Mouse (Mus musculus): ENCODE measurements around the gene Etv6. TPM values are rescaled to one million over a fixed set of nuclear protein-coding genes. Genes with fewer than 3 reads are reported as not detected.

Gene Etv6
- polyA plus RNA-seq, 1 experiment from 2014 or later, result 3.4 TPM

DNA sequence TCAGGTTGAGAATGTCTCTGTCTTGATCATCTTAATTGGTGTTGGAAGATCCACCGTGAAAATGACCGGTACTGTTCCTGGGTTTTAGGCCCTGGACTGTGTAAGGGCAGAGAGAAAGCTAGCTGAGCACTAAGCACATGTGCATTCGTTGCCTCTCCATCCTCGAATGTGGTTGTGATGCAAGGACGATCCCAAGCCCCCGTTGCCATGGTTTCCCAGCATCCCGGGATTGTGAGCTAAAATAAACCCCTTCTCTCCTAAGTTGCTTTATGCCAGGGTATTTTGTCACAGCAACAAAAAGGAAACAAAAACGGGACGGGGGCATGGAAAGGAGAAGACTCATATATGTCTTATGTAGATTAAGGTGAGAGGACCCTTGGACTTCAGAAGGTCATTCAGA, 24.5 kb downstream of the Etv6 start:
- Histone ChIP-seq H3K27ac (ENCODE audit: low read length) (no peak overlapping the region), H3K4me1 (ENCODE audit: control insufficient read depth, insufficient read depth, low read length) (peaks cover 5% of the 10 kb centered on the region; the same call in 1 of the 2 replicates), H3K9ac (ENCODE audit: low read depth, low read length) (no peak overlapping the region), H3K36me3 (ENCODE audit: control insufficient read depth, insufficient read depth, low read length) (no peaks in the 10 kb centered on the region), H3K9me3 (replicated peaks; ENCODE audit: control insufficient read depth, low read length, poor library complexity, severe bottlenecking) (no peaks in the 10 kb centered on the region), H3K4me2 (ENCODE audit: low read length) (no peak overlapping the region), H3K4me3 (ENCODE audit: low read depth, low read length) (no peak overlapping the region), H3K27me3 (ENCODE audit: control insufficient read depth, insufficient read depth, low read depth, low read length) (no peaks in the 10 kb centered on the region)
- WGBS, result 61% methylated on average over 9 of the region's 9 CpGs
- ATAC-seq, result no peak

DNA sequence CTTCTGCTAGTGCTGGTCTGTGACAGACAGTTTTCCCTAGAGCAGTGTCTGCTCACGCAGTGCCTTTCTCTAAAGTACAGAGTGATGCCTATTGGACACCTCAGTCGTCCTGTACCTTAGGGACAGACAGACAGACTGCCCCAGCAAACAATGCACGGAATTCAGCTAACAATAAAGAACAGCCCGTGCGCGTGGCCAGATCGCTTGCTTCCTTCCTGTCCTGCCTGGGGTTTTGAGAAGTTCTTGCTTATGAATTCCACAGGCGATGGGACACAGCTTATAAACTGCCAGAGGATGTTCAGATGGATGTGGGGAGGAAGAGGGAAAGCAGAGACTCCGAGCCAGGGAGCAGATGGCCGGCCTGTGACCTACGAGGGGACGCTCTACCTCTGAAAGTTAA, 25.3 kb downstream of the Etv6 start:
- Histone ChIP-seq H3K4me2 (ENCODE audit: low read length) (no peak overlapping the region), H3K27ac (ENCODE audit: low read length) (no peak overlapping the region), H3K4me1 (ENCODE audit: control insufficient read depth, insufficient read depth, low read length) (peaks cover 5% of the 10 kb centered on the region; the same call in 1 of the 2 replicates), H3K36me3 (ENCODE audit: control insufficient read depth, insufficient read depth, low read length) (no peaks in the 10 kb centered on the region), H3K9me3 (replicated peaks; ENCODE audit: control insufficient read depth, low read length, poor library complexity, severe bottlenecking) (no peaks in the 10 kb centered on the region), H3K4me3 (ENCODE audit: low read depth, low read length) (no peak overlapping the region), H3K27me3 (ENCODE audit: control insufficient read depth, insufficient read depth, low read depth, low read length) (no peaks in the 10 kb centered on the region), H3K9ac (ENCODE audit: low read depth, low read length) (no peak overlapping the region)
- no peak for ATAC-seq
- WGBS, result 80% methylated on average over 12 of the region's 12 CpGs

DNA sequence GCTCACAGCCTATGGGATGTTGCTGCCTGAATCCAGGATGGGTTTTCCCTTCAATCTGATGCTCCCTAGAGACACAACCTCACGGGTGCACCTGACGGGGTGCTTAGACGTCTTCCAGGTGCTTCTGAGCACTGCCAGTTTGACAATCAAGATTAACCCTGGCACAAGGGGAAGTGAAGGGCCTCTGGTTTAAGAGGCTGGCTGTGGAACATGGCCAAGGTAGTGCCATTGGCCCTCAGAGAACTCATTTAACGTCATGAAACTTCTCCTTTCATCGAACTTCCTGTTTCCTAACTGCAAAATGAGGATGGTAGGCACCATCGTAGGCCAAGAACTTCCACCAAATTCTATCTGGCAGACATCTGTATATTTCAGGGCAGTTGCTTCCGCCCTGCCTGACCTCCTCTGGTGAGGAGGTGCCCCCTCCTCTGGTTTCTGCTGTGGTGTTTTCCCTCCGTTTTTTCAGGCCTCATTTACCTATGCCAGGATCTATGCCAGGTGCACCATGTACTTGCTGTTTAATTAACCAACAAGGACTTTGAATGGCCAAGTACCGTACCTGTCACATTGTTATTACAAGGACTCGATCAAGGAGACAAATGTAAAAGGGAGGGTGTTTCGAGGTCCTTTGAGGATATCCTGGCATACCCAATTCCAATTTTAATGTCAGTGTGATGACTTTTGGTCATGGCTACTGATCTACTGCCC, 29.7 kb downstream of the Etv6 start:
- H3K4me3 ChIP-seq (ENCODE audit: low read depth, low read length), result no peak overlapping the region
- WGBS, result 89% methylated on average over 11 of the region's 11 CpGs

DNA sequence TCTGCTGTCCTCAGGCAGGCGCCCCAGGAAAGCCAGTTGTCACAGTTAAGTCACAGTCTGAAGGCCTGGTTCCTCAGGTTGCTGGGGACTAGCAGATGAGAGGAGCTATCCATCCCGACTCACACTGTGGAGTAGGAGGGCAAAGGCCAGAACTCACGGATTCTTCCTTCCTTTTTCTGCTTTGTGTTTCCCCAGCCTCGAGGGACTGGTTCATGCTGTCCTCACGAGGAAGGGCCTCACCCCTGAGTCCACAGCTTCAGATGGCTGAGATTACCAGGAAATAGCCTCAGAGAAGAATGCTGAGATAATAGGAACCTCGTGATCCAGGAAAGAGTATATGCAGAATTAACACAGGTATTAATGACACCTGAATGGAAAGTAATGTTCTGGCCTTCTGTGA, 30.6 kb downstream of the Etv6 start:
- H3K9me3 ChIP-seq (replicated peaks; ENCODE audit: control insufficient read depth, low read length, poor library complexity, severe bottlenecking), result no peaks in the 10 kb centered on the region
- H3K4me2 ChIP-seq (ENCODE audit: low read length), result no peak overlapping the region
- H3K9ac ChIP-seq (ENCODE audit: low read depth, low read length), result no peak overlapping the region
- no peaks in the 10 kb centered on the region for H3K36me3 ChIP-seq (ENCODE audit: control insufficient read depth, insufficient read depth, low read length)
- WGBS, result 71% methylated on average over 6 of the region's 6 CpGs
- ATAC-seq, result 0 out of 2 replicates have a peak, but pooled peaks have one; percentile 32
- H3K27ac ChIP-seq (ENCODE audit: low read length), result no peak overlapping the region
- H3K4me1 ChIP-seq (ENCODE audit: control insufficient read depth, insufficient read depth, low read length), result no peaks in the 10 kb centered on the region
- no peaks in the 10 kb centered on the region for H3K27me3 ChIP-seq (ENCODE audit: control insufficient read depth, insufficient read depth, low read depth, low read length)
- no peak overlapping the region for H3K4me3 ChIP-seq (ENCODE audit: low read depth, low read length)

More for the DNA sequence above, 29.7 kb downstream of the Etv6 start:
- Histone ChIP-seq H3K27ac (ENCODE audit: low read length) (no peak overlapping the region), H3K27me3 (ENCODE audit: control insufficient read depth, insufficient read depth, low read depth, low read length) (no peaks in the 10 kb centered on the region), H3K9ac (ENCODE audit: low read depth, low read length) (no peak overlapping the region), H3K36me3 (ENCODE audit: control insufficient read depth, insufficient read depth, low read length) (no peaks in the 10 kb centered on the region), H3K9me3 (replicated peaks; ENCODE audit: control insufficient read depth, low read length, poor library complexity, severe bottlenecking) (no peaks in the 10 kb centered on the region), H3K4me2 (ENCODE audit: low read length) (no peak overlapping the region), H3K4me1 (ENCODE audit: control insufficient read depth, insufficient read depth, low read length) (no peaks in the 10 kb centered on the region)
- ATAC-seq, result no peak

DNA sequence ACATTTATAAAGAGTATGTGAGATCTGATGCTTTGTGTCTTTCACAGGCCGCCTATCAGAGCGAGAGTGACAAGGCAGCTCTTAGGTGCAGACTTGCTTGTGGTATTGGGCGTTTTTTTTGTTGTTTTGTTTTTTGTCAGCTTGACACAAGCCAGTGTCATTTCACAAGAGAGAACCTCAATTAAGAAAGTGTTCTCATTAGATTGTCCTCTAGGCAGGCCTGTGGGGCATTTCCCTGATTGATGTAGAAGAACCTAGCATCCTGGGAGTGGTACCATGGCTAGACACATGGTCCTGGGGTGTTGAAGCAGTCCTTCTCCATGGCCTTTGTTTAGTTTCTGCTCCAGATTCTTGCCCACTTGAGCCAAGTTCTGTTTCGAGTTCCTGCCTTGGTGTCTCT, 31.5 kb downstream of the Etv6 start:
- 94% methylated on average over 4 of the region's 4 CpGs for WGBS
- Histone ChIP-seq H3K36me3 (ENCODE audit: control insufficient read depth, insufficient read depth, low read length) (no peaks in the 10 kb centered on the region), H3K9ac (ENCODE audit: low read depth, low read length) (no peak overlapping the region), H3K27ac (ENCODE audit: low read length) (no peak overlapping the region), H3K4me1 (ENCODE audit: control insufficient read depth, insufficient read depth, low read length) (no peaks in the 10 kb centered on the region), H3K27me3 (ENCODE audit: control insufficient read depth, insufficient read depth, low read depth, low read length) (no peaks in the 10 kb centered on the region), H3K4me2 (ENCODE audit: low read length) (no peak overlapping the region), H3K9me3 (replicated peaks; ENCODE audit: control insufficient read depth, low read length, poor library complexity, severe bottlenecking) (no peaks in the 10 kb centered on the region), H3K4me3 (ENCODE audit: low read depth, low read length) (no peak overlapping the region)
- ATAC-seq, result no peak

DNA sequence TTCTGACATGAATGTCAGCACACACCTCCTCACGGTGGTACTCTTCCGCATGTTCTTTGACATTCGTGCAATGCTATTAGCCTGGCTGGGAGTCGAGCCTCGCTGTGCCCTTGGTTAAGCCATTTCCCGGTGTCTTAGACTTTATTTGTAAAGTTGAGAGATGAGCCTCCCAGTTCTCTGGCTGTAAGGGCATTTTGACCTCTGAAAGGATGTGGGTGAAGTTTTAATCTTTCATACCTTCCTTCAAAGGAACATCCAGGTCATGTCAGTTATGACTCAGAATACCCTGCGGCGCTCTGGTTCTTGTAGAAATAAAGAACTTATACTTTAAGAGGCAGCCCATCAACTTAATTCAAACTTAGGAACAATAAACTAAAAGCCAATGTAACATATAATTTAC, 32.0 kb downstream of the Etv6 start:
- no peak overlapping the region for H3K4me3 ChIP-seq (ENCODE audit: low read depth, low read length)
- H3K4me2 ChIP-seq (ENCODE audit: low read length), result no peak overlapping the region
- no peak for ATAC-seq
- H3K36me3 ChIP-seq (ENCODE audit: control insufficient read depth, insufficient read depth, low read length), result no peaks in the 10 kb centered on the region
- H3K4me1 ChIP-seq (ENCODE audit: control insufficient read depth, insufficient read depth, low read length), result no peaks in the 10 kb centered on the region
- H3K9ac ChIP-seq (ENCODE audit: low read depth, low read length), result no peak overlapping the region
- no peaks in the 10 kb centered on the region for H3K9me3 ChIP-seq (replicated peaks; ENCODE audit: control insufficient read depth, low read length, poor library complexity, severe bottlenecking)
- WGBS, result 96% methylated on average over 8 of the region's 8 CpGs
- no peak overlapping the region for H3K27ac ChIP-seq (ENCODE audit: low read length)
- H3K27me3 ChIP-seq (ENCODE audit: control insufficient read depth, insufficient read depth, low read depth, low read length), result no peaks in the 10 kb centered on the region

DNA sequence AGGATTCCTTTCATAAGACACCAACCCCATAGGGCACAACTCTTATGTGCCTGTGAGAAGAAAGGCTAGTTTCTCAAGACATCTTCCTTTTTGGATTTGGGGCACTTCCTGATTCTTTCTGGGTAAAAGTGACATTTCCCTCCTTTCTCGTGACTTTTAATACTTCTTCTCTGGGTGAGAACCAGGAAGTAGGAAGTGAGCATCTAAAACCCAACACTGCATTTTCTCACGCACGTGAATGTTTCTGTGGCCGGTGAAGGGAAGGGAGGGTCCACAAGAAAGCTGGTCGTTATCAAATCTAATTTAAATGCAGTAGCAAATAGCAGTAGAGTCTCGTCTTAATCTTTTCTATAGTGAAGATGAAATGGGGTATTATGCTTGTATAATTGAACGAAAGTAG, 36.9 kb downstream of the Etv6 start:
- H3K4me3 ChIP-seq (ENCODE audit: low read depth, low read length), result no peak overlapping the region
- H3K4me1 ChIP-seq (ENCODE audit: control insufficient read depth, insufficient read depth, low read length), result no peaks in the 10 kb centered on the region

DNA sequence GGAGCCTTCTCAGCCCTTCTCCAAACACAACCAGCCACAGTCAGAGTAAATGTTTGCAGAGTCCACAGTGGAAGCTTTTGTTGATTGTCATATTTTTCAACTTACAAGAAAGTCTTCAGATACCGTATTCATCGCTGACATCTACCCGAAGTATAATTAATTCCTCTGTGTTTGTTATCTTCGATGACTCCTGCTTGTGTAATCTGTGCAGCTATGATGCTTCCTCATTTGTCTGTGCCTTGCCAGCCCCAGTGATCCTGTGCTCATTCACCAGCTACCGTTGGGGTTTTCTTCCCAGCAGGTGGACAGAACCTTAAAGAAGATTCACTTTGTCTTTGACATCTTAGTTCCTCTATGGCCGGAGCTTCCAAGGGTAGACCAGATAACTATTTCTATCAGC, 37.4 kb downstream of the Etv6 start:
- no peaks in the 10 kb centered on the region; the same call in 1 of the 2 replicates for H3K9me3 ChIP-seq (replicated peaks; ENCODE audit: control insufficient read depth, low read length, poor library complexity, severe bottlenecking)
- ATAC-seq, result no peak
- WGBS, result 86% methylated on average over 6 of the region's 6 CpGs

More for the DNA sequence above, 36.9 kb downstream of the Etv6 start:
- Histone ChIP-seq H3K4me2 (ENCODE audit: low read length) (no peak overlapping the region), H3K27ac (ENCODE audit: low read length) (no peak overlapping the region), H3K9me3 (replicated peaks; ENCODE audit: control insufficient read depth, low read length, poor library complexity, severe bottlenecking) (no peaks in the 10 kb centered on the region; the same call in 1 of the 2 replicates), H3K27me3 (ENCODE audit: control insufficient read depth, insufficient read depth, low read depth, low read length) (no peaks in the 10 kb centered on the region), H3K36me3 (ENCODE audit: control insufficient read depth, insufficient read depth, low read length) (no peaks in the 10 kb centered on the region), H3K9ac (ENCODE audit: low read depth, low read length) (no peak overlapping the region)
- no peak for ATAC-seq
- 79% methylated on average over 7 of the region's 7 CpGs for WGBS

DNA sequence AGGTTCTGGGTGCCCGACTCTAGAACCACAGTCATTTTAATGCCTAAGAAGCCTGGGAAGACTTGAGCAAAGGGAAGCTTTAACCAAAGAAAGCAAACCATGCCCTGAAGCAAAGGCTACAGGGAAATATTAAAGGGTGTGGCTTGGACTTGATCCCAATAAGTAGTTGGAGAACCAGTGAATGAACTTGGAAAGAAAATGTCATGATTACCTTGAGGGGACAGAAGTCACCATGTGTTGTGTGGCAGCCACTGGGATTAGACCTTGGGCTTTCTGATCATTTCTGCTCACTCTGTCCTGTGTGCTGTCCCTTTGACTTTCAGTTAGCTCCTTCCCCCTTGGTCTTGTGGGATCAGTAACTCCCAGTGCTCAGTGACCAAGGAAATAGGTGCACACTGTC, 38.9 kb downstream of the Etv6 start:
- Histone ChIP-seq H3K27ac (ENCODE audit: low read length) (no peak overlapping the region), H3K4me2 (ENCODE audit: low read length) (no peak overlapping the region), H3K9me3 (replicated peaks; ENCODE audit: control insufficient read depth, low read length, poor library complexity, severe bottlenecking) (no peaks in the 10 kb centered on the region; the same call in 1 of the 2 replicates), H3K4me1 (ENCODE audit: control insufficient read depth, insufficient read depth, low read length) (no peaks in the 10 kb centered on the region), H3K36me3 (ENCODE audit: control insufficient read depth, insufficient read depth, low read length) (no peaks in the 10 kb centered on the region), H3K4me3 (ENCODE audit: low read depth, low read length) (no peak overlapping the region), H3K9ac (ENCODE audit: low read depth, low read length) (no peak overlapping the region), H3K27me3 (ENCODE audit: control insufficient read depth, insufficient read depth, low read depth, low read length) (no peaks in the 10 kb centered on the region)
- WGBS, result 100% methylated on average over 1 of the region's 1 CpGs
- no peak for ATAC-seq

More for the DNA sequence above, 37.4 kb downstream of the Etv6 start:
- Histone ChIP-seq H3K36me3 (ENCODE audit: control insufficient read depth, insufficient read depth, low read length) (no peaks in the 10 kb centered on the region), H3K4me2 (ENCODE audit: low read length) (no peak overlapping the region), H3K9ac (ENCODE audit: low read depth, low read length) (no peak overlapping the region), H3K4me3 (ENCODE audit: low read depth, low read length) (no peak overlapping the region), H3K27me3 (ENCODE audit: control insufficient read depth, insufficient read depth, low read depth, low read length) (no peaks in the 10 kb centered on the region), H3K4me1 (ENCODE audit: control insufficient read depth, insufficient read depth, low read length) (no peaks in the 10 kb centered on the region), H3K27ac (ENCODE audit: low read length) (no peak overlapping the region)

Measured in midbrain, embryonic 16.5 days (tissue).